Mouse (Mus musculus) small intestine, adult 2 months (tissue): ENCODE measurements around the gene Snx33.
"Not testable (repeated sequence)": the region's sequence is repeated elsewhere in the genome, so short reads cannot be mapped to it uniquely, and the experiment has no call there.

Experiments
- CTCF ChIP-seq: fragments of 200-500 bp; IDR thresholded peaks from 2 replicates; pipeline ENCODE4 v1.5.1; 2012; ENCODE audit warnings: low read depth, mild to moderate bottlenecking, control low read depth, inconsistent platforms, low read length, moderate library complexity, mixed read lengths; ENCODE audit not compliant: insufficient replicate concordance, insufficient read length; ENCODE audit errors: extremely low read depth
- POLR2A ChIP-seq: fragments of 200-500 bp; IDR thresholded peaks from 2 replicates; pipeline ENCODE4 v1.6.1; 2012; ENCODE audit warnings: low read depth, mild to moderate bottlenecking, control low read depth, inconsistent platforms, low read length, moderate library complexity

GRCm38 (mm10) chr9:56948699-56949098 lies 20.5 kb upstream of the Snx33 start:
- not testable (repeated sequence) for TF ChIP-seq CTCF, POLR2A
